Mouse (Mus musculus): ENCODE data around the gene Myoc. TPM values are rescaled to one million over a fixed set of nuclear protein-coding genes. Genes with fewer than 3 reads are reported as not detected.

The Myoc gene
- 19.5 and 21.6 TPM in 2 replicates for polyA plus RNA-seq (2021; fragmentation: Nextera tagmentation)
- long read RNA-seq, experiment 1, transcript Myoc-201 (3 exons, 2,074 nt): major isoform, 33 of 35 reads
- long read RNA-seq, experiment 1, partial matches to known transcripts: 2 of 35 reads
- long read RNA-seq, experiment 1, other reads (novel, unspliced or antisense): 0 of 35 reads
- long read RNA-seq, experiment 2, transcript Myoc-201 (3 exons, 2,074 nt): major isoform, 24 of 33 reads
- long read RNA-seq, experiment 2, partial matches to known transcripts: 9 of 33 reads
- long read RNA-seq, experiment 2, other reads (novel, unspliced or antisense): 0 of 33 reads

GRCm38 (mm10) chr1:162639051-162639750 is at the start of gene Myoc:
Gene Myoc (plus strand): TSS chr1:162639155.

GRCm38 (mm10) chr1:162658119-162658518 is 19.2 kb downstream of the Myoc start, which contains the start of gene Myocos:
Gene Myocos (minus strand): TSS chr1:162658219.

Other genes with a start within 250 kb of the Myoc start
- gene Dnm3, start 161.1 kb upstream of the Myoc start, polyA plus RNA-seq (2021; fragmentation: Nextera tagmentation): 20.1 and 25.4 TPM in 2 replicates
- gene Mettl13, start 90.6 kb upstream of the Myoc start, polyA plus RNA-seq (2021; fragmentation: Nextera tagmentation): 2.2 and 2.9 TPM in 2 replicates
- 53.2 and 116 TPM in 2 replicates for gene Vamp4, start 68.6 kb upstream of the Myoc start, polyA plus RNA-seq (2021; fragmentation: Nextera tagmentation)
- gene Myocos, start 19.1 kb downstream of the Myoc start, polyA plus RNA-seq (2021; fragmentation: Nextera tagmentation): not detected in 2 replicates
- 57.4 and 70.5 TPM in 2 replicates for gene Prrc2c, start 101.4 kb downstream of the Myoc start, polyA plus RNA-seq (2021; fragmentation: Nextera tagmentation)
- gene Fmo4, start 174.8 kb downstream of the Myoc start, polyA plus RNA-seq (2021; fragmentation: Nextera tagmentation): not detected in 2 replicates
- 6.4 and 8.6 TPM in 2 replicates for gene Fmo1, start 227.5 kb downstream of the Myoc start, polyA plus RNA-seq (2021; fragmentation: Nextera tagmentation)